Mouse (Mus musculus) left cerebral cortex, postnatal 4 days (tissue): ENCODE measurements around the gene 1700013F07Rik. TPM values are rescaled to one million over a fixed set of nuclear protein-coding genes. Genes with fewer than 3 reads are reported as not detected.

Experiments used
- DNase-seq: peaks from one replicate; pipeline ENCODE4 v3.0.0-alpha.2; 2022
- intact Hi-C: fragments of 180-260 bp; cut with DNase I; formaldehyde crosslinking; loops from one replicate; pipeline ENCODE4 v1.15.1; 2025
- microRNA-seq: library from miRNA; unstranded; fragments of <30 nt; microRNA quantifications from one replicate; pipeline ENCODE4 v1.2.0, GENCODE M21; 2022
- total RNA-seq, 2 experiments: library from RNA; stranded (reverse); gene quantifications; 2 replicates each; pipeline ENCODE4 v1.2.3; 2021

The 1700013F07Rik gene
- total RNA-seq, 2 experiments from 2014 or later, result 2.4 to 2.7 TPM

- intact Hi-C loops, result no loop called here
- peak; percentile 40 for DNase-seq
These were observed 57.9 kb downstream of the 1700013F07Rik start for GRCm38 (mm10) chr3:108591530-108592522.

Small RNA genes lying within 50 kb of the gene (microRNA-seq; reads per million reads assigned to microRNA genes)
- gene Gm22860, result not detected

Other genes starting within 250 kb of the 1700013F07Rik start
- gene Mybphl, start 169.2 kb upstream of the 1700013F07Rik start, total RNA-seq, result under 1 TPM in 1 of 2 experiments, not detected in 1; 0.30 TPM
- gene Psrc1, start 150.3 kb upstream of the 1700013F07Rik start, total RNA-seq, result 1 to 10 TPM; 4.3 to 6.9 TPM
- 100 to 1,000 TPM; 136 to 149 TPM for gene Celsr2, start 118.6 kb upstream of the 1700013F07Rik start, total RNA-seq
- 100 to 1,000 TPM; 194 to 199 TPM for gene Sars, start 88.9 kb upstream of the 1700013F07Rik start, total RNA-seq
- 10 to 100 TPM; 17.6 to 20.1 TPM for gene 5330417C22Rik, start 2.4 kb downstream of the 1700013F07Rik start, total RNA-seq
- 10 to 100 TPM; 45.4 to 46.1 TPM for gene Tmem167b, start 28.3 kb downstream of the 1700013F07Rik start, total RNA-seq
- 10 to 100 TPM; 22.3 to 26.3 TPM for gene Taf13, start 37.5 kb downstream of the 1700013F07Rik start, total RNA-seq
- 100 to 1,000 TPM; 184 to 186 TPM for gene Wdr47, start 57.1 kb downstream of the 1700013F07Rik start, total RNA-seq
- gene Clcc1, start 119.8 kb downstream of the 1700013F07Rik start, total RNA-seq, result 10 to 100 TPM; 21.6 to 22.5 TPM
- gene Gpsm2, start 188.2 kb downstream of the 1700013F07Rik start, total RNA-seq, result 10 to 100 TPM; 13.9 to 16.2 TPM
- not detected for gene Aknad1, start 205.5 kb downstream of the 1700013F07Rik start, total RNA-seq